Mouse (Mus musculus): ENCODE measurements around the gene Rnf111. TPM values are rescaled to one million over a fixed set of nuclear protein-coding genes. Genes with fewer than 3 reads are reported as not detected.
A peak's percentile ranks its signal among the peaks of the same experiment; 100 is the strongest.

The Rnf111 gene
- polyA plus RNA-seq, 1 experiment from 2014 or later = 26.3 TPM

DNA sequence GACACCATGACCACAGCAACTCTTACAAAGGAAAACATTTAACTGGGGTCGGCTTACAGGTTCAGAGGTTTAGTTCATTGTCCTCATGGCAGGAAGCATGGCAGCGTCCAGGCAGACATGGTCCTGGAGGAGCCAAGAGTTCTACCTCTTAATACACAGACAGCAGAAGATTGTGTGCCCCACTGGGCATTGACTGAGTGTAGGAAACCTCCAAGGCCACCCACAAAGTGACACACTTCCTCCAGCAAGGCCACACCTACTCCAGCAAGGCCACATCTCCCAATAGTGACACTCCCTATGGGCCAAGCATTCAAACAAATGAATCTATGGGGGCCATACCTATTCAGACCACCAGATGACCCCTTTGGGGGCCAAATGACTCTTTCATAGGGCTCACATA lies 107.4 kb downstream of the Rnf111 start:
- DNase-seq (ENCODE audit: low spot score) = no peak
- ATAC-seq = no peak
- no peaks in the 10 kb centered on the region for H3K9me3 ChIP-seq (replicated peaks; ENCODE audit: control insufficient read depth, low read length)
- no peak overlapping the region for H3K4me2 ChIP-seq (ENCODE audit: low read length)
- no peak overlapping the region for H3K9ac ChIP-seq (ENCODE audit: low read length)
- H3K4me3 ChIP-seq (ENCODE audit: low read depth, low read length) = no peak overlapping the region
- no peak overlapping the region for H3K27ac ChIP-seq (ENCODE audit: low read depth, low read length)
- no peaks in the 10 kb centered on the region for H3K4me1 ChIP-seq (ENCODE audit: control insufficient read depth, insufficient read depth, low read length)
- 95% methylated on average over 2 of the region's 2 CpGs for WGBS
- H3K27me3 ChIP-seq (replicated peaks; ENCODE audit: control insufficient read depth, insufficient read depth, low read length) = no peaks in the 10 kb centered on the region
- H3K36me3 ChIP-seq (ENCODE audit: control insufficient read depth, insufficient read depth, low read length) = no peaks in the 10 kb centered on the region

DNA sequence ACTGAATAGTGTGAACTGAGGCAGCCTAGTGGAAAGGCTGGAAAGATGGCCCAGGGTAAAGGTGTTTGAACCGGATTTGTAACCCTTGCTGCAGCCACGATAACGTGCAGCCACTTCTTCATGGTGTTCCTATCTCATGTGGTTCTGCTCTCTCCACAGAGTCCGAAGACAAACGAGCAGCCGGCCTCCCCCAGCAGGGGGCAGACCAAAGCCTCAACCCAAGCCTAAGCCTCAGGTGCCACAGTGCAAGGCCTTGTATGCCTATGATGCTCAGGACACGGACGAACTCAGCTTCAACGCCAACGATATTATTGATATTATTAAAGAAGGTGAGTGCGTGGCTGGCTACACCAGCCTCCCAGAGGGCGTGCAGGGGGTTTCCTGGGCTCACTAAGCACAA lies 107.9 kb downstream of the Rnf111 start:
- ATAC-seq = no peak
- Histone ChIP-seq H3K9me3 (replicated peaks; ENCODE audit: control insufficient read depth, low read length) (no peaks in the 10 kb centered on the region), H3K4me2 (ENCODE audit: low read length) (no peak overlapping the region), H3K4me3 (ENCODE audit: low read depth, low read length) (no peak overlapping the region), H3K27me3 (replicated peaks; ENCODE audit: control insufficient read depth, insufficient read depth, low read length) (no peaks in the 10 kb centered on the region), H3K36me3 (ENCODE audit: control insufficient read depth, insufficient read depth, low read length) (no peaks in the 10 kb centered on the region), H3K9ac (ENCODE audit: low read length) (no peak overlapping the region), H3K27ac (ENCODE audit: low read depth, low read length) (no peak overlapping the region), H3K4me1 (ENCODE audit: control insufficient read depth, insufficient read depth, low read length) (no peaks in the 10 kb centered on the region)
- 85% methylated on average over 12 of the region's 12 CpGs for WGBS
- no peak for DNase-seq (ENCODE audit: low spot score)

DNA sequence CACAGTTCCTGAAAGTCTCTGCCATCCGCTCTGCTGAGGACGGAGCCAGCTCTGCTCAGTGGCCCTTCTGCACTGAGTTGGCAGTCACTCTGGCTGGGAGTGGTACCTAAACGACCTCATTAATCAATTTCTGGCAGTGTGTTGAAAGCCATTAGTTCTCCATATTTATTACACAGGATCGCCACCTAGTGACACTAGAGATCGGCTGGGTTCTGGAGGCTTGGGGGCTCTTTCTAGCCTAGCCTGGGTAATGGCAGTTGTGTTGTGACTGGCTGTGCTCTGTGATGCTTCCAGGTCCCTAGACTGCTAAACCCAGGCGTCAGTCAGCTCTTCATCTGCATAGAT lies 111.0 kb downstream of the Rnf111 start:
- Histone ChIP-seq H3K4me2 (ENCODE audit: low read length) (no peak overlapping the region), H3K4me1 (ENCODE audit: control insufficient read depth, insufficient read depth, low read length) (no peaks in the 10 kb centered on the region), H3K9me3 (replicated peaks; ENCODE audit: control insufficient read depth, low read length) (no peaks in the 10 kb centered on the region), H3K36me3 (ENCODE audit: control insufficient read depth, insufficient read depth, low read length) (no peaks in the 10 kb centered on the region), H3K27ac (ENCODE audit: low read depth, low read length) (no peak overlapping the region), H3K4me3 (ENCODE audit: low read depth, low read length) (no peak overlapping the region), H3K27me3 (replicated peaks; ENCODE audit: control insufficient read depth, insufficient read depth, low read length) (no peaks in the 10 kb centered on the region), H3K9ac (ENCODE audit: low read length) (no peak overlapping the region)
- DNase-seq (ENCODE audit: low spot score) = peak; percentile 91
- ATAC-seq = peak; percentile 78
- WGBS = 15% methylated on average over 6 of the region's 6 CpGs

DNA sequence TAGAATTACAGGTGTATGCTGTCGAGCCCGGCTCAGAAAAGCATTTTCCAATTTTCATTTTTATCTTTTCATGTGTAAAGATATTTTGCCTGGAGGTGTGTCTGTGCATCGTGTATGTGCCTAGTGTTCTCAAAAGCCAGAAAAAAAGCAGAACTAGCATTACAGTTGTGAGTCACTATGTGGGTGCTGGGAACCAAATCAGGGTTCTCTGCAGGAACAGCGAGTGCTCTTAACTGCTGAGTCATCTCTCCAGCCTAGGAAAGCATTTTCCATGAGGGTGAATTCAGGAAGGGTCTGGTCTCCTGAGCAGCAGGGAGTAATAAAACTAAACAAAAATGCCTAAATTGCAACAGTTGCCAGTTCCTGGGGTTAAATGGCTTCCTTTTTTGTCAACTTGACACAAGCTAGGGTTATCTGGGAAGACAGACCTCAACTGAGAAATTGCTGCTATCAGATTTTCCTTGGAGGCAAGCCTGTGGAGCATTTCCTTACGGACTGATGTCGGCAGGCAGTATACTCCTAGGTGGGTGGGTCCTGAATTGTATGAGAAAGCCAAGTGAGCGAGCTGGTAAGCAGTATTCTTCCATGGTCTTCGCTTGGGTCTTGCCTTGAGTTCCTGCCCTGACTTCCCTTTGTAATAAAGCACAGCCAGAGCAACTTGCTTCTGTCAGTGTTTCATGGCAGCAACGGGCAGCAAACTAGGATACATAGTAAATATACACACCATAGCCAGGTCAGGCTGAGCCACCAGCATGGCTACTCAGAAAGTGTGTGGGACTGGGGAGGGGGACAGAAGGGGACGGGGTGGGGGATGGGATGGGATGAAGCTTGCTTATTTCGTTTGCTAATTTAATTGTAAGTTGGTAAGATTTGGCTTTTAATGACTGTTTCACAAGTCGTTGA lies 111.6 kb downstream of the Rnf111 start:
- no peaks in the 10 kb centered on the region for H3K9me3 ChIP-seq (replicated peaks; ENCODE audit: control insufficient read depth, low read length)
- ATAC-seq = 0 out of 2 replicates have a peak, but pooled peaks have one; percentile 4
- no peak overlapping the region for H3K27ac ChIP-seq (ENCODE audit: low read depth, low read length)
- no peaks in the 10 kb centered on the region for H3K36me3 ChIP-seq (ENCODE audit: control insufficient read depth, insufficient read depth, low read length)
- no peak overlapping the region for H3K4me2 ChIP-seq (ENCODE audit: low read length)
- H3K4me1 ChIP-seq (ENCODE audit: control insufficient read depth, insufficient read depth, low read length) = no peaks in the 10 kb centered on the region
- no peak overlapping the region for H3K9ac ChIP-seq (ENCODE audit: low read length)
- no peak overlapping the region for H3K4me3 ChIP-seq (ENCODE audit: low read depth, low read length)
- no peaks in the 10 kb centered on the region for H3K27me3 ChIP-seq (replicated peaks; ENCODE audit: control insufficient read depth, insufficient read depth, low read length)
- no peak for DNase-seq (ENCODE audit: low spot score)
- WGBS = 77% methylated on average over 12 of the region's 12 CpGs

DNA sequence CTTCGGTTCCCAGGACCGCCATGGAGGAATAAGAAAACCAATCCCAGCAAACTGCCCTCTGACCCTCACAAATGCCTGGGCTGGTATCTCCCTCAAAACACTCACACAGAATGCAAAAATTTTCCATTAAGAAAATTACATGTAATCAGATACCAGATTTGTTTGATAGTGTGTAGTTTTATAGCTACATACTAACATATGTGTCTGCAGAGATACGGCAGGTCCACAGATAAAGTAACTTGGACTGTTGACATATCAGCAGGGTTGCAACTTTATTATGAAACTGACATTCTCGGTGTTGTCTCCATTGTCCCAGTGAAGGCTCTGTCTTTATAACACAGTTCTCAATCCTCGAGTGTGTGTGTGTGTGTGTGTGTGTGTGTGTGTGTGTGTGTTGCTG lies 112.5 kb downstream of the Rnf111 start:
- no peak overlapping the region for H3K27ac ChIP-seq (ENCODE audit: low read depth, low read length)
- no peak for ATAC-seq
- H3K4me1 ChIP-seq (ENCODE audit: control insufficient read depth, insufficient read depth, low read length) = no peaks in the 10 kb centered on the region
- H3K9me3 ChIP-seq (replicated peaks; ENCODE audit: control insufficient read depth, low read length) = no peaks in the 10 kb centered on the region
- no peak overlapping the region for H3K4me3 ChIP-seq (ENCODE audit: low read depth, low read length)
- H3K9ac ChIP-seq (ENCODE audit: low read length) = no peak overlapping the region
- no peak for DNase-seq (ENCODE audit: low spot score)
- H3K27me3 ChIP-seq (replicated peaks; ENCODE audit: control insufficient read depth, insufficient read depth, low read length) = no peaks in the 10 kb centered on the region
- no peaks in the 10 kb centered on the region for H3K36me3 ChIP-seq (ENCODE audit: control insufficient read depth, insufficient read depth, low read length)
- no peak overlapping the region for H3K4me2 ChIP-seq (ENCODE audit: low read length)
- 88% methylated on average over 5 of the region's 5 CpGs for WGBS

DNA sequence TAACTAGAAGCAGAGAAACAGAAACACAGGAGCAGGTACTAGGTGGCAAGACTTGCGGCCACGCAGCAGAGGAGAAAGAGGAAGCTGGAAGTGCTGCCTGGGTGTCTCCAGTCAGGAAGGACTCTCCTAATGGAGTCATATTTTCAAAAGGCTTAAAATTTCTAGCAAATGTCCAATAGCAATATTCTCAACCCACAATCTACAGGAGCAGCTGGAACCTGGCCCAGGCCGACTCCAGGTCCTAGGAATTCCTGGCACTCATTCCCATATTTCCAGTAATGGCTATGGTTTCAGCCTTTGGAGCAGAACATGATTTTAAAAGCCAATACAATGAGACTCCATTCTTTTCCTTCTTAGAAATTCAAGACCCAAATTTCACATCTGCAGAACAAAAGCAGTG lies 114.0 kb downstream of the Rnf111 start:
- Histone ChIP-seq H3K36me3 (ENCODE audit: control insufficient read depth, insufficient read depth, low read length) (no peaks in the 10 kb centered on the region), H3K4me1 (ENCODE audit: control insufficient read depth, insufficient read depth, low read length) (no peaks in the 10 kb centered on the region), H3K9me3 (replicated peaks; ENCODE audit: control insufficient read depth, low read length) (no peaks in the 10 kb centered on the region), H3K4me2 (ENCODE audit: low read length) (no peak overlapping the region), H3K27me3 (replicated peaks; ENCODE audit: control insufficient read depth, insufficient read depth, low read length) (no peaks in the 10 kb centered on the region), H3K4me3 (ENCODE audit: low read depth, low read length) (no peak overlapping the region), H3K27ac (ENCODE audit: low read depth, low read length) (no peak overlapping the region), H3K9ac (ENCODE audit: low read length) (no peak overlapping the region)
- no peak for ATAC-seq
- 93% methylated on average over 3 of the region's 3 CpGs for WGBS
- no peak for DNase-seq (ENCODE audit: low spot score)

DNA sequence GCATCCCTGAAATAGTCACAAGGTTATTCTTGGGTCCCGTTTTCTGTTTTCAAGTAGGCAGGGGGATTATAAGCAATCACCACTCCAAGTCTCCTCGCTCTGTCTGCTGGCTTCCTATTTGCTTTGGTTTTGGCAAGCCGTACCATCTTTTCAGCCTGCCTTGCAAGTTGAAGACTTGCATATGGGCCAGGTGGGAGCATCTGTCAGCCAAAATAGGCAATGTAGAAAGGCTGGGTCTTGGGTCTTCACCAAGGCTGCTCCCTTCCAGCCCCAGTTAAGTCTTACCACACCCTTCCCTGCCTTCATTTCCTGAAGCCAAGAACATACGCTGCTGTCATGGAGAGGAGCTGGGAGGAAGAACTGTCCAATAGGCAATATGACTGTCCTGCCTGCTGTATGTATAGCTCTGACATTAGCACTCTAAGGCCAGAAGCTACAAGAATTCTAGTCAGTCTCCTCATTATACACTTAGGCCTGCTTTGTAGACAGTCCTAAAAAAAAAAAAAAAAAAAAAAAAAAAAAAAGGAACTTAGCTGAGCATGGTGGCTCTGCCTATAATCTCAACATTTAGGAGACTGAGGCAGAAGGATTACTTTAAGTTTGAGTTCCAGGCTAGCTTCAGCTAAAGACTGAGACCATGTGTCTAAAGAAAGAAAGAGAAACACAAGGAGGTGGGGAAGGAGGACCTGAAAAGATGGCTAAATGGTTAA lies 116.0 kb downstream of the Rnf111 start:
- no peak overlapping the region for H3K9ac ChIP-seq (ENCODE audit: low read length)
- no peaks in the 10 kb centered on the region for H3K27me3 ChIP-seq (replicated peaks; ENCODE audit: control insufficient read depth, insufficient read depth, low read length)
- WGBS = 90% methylated on average over 4 of the region's 4 CpGs
- no peaks in the 10 kb centered on the region for H3K4me1 ChIP-seq (ENCODE audit: control insufficient read depth, insufficient read depth, low read length)
- no peaks in the 10 kb centered on the region for H3K36me3 ChIP-seq (ENCODE audit: control insufficient read depth, insufficient read depth, low read length)
- H3K27ac ChIP-seq (ENCODE audit: low read depth, low read length) = no peak overlapping the region
- ATAC-seq = no peak
- no peak overlapping the region for H3K4me3 ChIP-seq (ENCODE audit: low read depth, low read length)
- no peak overlapping the region for H3K4me2 ChIP-seq (ENCODE audit: low read length)
- no peaks in the 10 kb centered on the region for H3K9me3 ChIP-seq (replicated peaks; ENCODE audit: control insufficient read depth, low read length)
- peak; percentile 7 for DNase-seq (ENCODE audit: low spot score)

DNA sequence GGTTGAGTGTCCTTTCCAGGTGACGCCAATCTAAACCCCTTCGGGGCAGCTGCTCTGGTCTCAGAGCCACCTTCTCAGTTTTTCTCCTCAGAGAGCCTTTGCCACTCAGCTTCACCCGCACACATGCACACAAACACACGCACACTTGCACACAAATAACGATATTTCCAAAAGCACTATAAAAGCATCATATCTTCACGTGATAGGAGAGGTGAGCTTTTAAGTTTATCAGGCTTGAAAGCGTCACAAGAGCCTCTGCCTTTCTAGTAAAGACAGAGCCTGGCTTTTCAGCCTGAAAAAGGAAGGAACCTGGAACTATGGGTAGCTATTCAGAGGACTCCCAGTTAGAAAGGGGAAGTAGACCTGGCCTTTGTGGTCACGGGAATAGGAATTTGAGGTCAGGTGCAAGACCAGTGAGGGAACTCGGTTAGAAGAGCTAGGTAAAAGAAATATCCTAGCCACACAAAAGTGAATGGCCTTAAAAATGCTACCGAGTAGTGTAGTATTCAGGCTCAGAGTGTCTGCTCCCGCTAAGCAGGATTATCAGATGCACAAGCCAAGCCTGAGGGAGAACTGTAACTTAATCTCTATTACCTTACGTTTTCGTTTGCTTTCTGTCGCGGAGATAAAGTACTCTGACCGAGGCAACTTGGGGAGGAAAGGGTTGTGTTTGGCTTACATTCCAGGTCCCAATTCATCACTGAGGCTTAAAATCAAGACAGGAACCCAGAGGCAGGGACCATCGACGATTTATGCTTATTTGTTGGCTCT lies 118.4 kb downstream of the Rnf111 start:
- H3K27me3 ChIP-seq (replicated peaks; ENCODE audit: control insufficient read depth, insufficient read depth, low read length) = no peaks in the 10 kb centered on the region
- no peak overlapping the region for H3K4me3 ChIP-seq (ENCODE audit: low read depth, low read length)
- 90% methylated on average over 18 of the region's 18 CpGs for WGBS
- H3K9me3 ChIP-seq (replicated peaks; ENCODE audit: control insufficient read depth, low read length) = no peaks in the 10 kb centered on the region
- no peaks in the 10 kb centered on the region for H3K36me3 ChIP-seq (ENCODE audit: control insufficient read depth, insufficient read depth, low read length)
- ATAC-seq = no peak
- H3K4me1 ChIP-seq (ENCODE audit: control insufficient read depth, insufficient read depth, low read length) = no peaks in the 10 kb centered on the region
- no peak overlapping the region for H3K9ac ChIP-seq (ENCODE audit: low read length)
- DNase-seq (ENCODE audit: low spot score) = no peak
- H3K4me2 ChIP-seq (ENCODE audit: low read length) = no peak overlapping the region
- H3K27ac ChIP-seq (ENCODE audit: low read depth, low read length) = no peak overlapping the region
